16 mouse cellular contexts compared by ENCODE assay signal in genomic region chr16:38705531-38706281, GRCm38 (mm10). TPM values are rescaled to one million over a fixed set of nuclear protein-coding genes. Genes with fewer than 3 reads are reported as not detected.
DNase-seq lines count a peak whose midpoint lies in the region; ATAC-seq and TF ChIP-seq lines count a peak whose summit lies in the region.
"Had no signal": no experiment of that assay in that cellular context is flagged by ENCODE, and none has a peak within 500 bp of the region (broad histone marks: within the 10 kb centered on the region; RNA-seq: fewer than 3 reads in every experiment).

No protein-coding gene starts in this region.

- no peaks in the 10 kb centered on the region for H3K9me3 ChIP-seq in intestine, embryonic 16.5 days (ENCODE audit: control insufficient read depth, low read length)
- H3K9me3 ChIP-seq in intestine, embryonic 15.5 days: no peaks in the 10 kb centered on the region
- H3K9me3 ChIP-seq: kidney, embryonic 15.5 days; neural tube, embryonic 13.5 days had no signal

- no peak overlapping the region for H3K4me2 ChIP-seq in intestine, embryonic 16.5 days (ENCODE audit: low read depth, low read length)
- no peak overlapping the region for H3K4me2 ChIP-seq in intestine, embryonic 15.5 days (replicated peaks)
- H3K4me2 ChIP-seq: kidney, embryonic 15.5 days; liver, embryonic 11.5 days; neural tube, embryonic 13.5 days had no signal

- 71% methylated on average over 9 of the region's 9 CpGs for WGBS in intestine, embryonic 16.5 days
- WGBS in intestine, embryonic 15.5 days: 72% methylated on average over 9 of the region's 9 CpGs

- TF ChIP-seq CTCF in gastrocnemius, adult 2 months (IDR thresholded peaks at IDR 0.05): no peak

- peak overlapping the region; percentile 67 for H3K27ac ChIP-seq in gastrocnemius, adult 2 months
- H3K27ac ChIP-seq in intestine, embryonic 16.5 days (ENCODE audit: low read length): no peak overlapping the region
- H3K27ac ChIP-seq in intestine, embryonic 15.5 days: no peak overlapping the region
- H3K27ac ChIP-seq: kidney, embryonic 15.5 days; neural tube, embryonic 13.5 days had no signal

- DNase-seq in gastrocnemius, adult 2 months: no peak
- DNase-seq in gastrocnemius, adult 8-10 months (ENCODE audit: low spot score in 2 of 2): no peak
- DNase-seq in fat pad, adult 2 months (ENCODE audit: extremely low read depth, low read depth, low spot score): peak; percentile 74
- peak; percentile 85 for DNase-seq in lung, postnatal 36 days
- no peak for DNase-seq in cerebellum, adult 11 months
- no peak for DNase-seq in spleen, postnatal 36 days (ENCODE audit: low spot score in 2 of 2)
- DNase-seq: adrenal gland, postnatal 10 days; forebrain, postnatal 0 days; gastrocnemius, postnatal 36 days; retina, postnatal 1 day had no signal

- intact Hi-C loops in gastrocnemius, adult 2 months (cut with DNase I): loop anchor here (10.0 kb wide), 1 partner anchor 71 kb away; no protein-coding TSS in a partner anchor

- H3K9ac ChIP-seq in intestine, embryonic 16.5 days (ENCODE audit: low read depth, low read length): no peak overlapping the region
- H3K9ac ChIP-seq in intestine, embryonic 15.5 days: no peak overlapping the region
- H3K9ac ChIP-seq: forebrain, postnatal 0 days; kidney, embryonic 15.5 days; neural tube, embryonic 13.5 days had no signal

- ATAC-seq in intestine, embryonic 16.5 days: peak; percentile 59; the same call in 1 of the 2 replicates
- ATAC-seq in intestine, embryonic 15.5 days: no peak
- ATAC-seq: forebrain, postnatal 0 days; hindbrain, embryonic 16.5 days had no signal

- H3K4me1 ChIP-seq in intestine, embryonic 16.5 days (ENCODE audit: control insufficient read depth, insufficient read depth, low read length): peaks cover 4% of the 10 kb centered on the region; the same call in 1 of the 2 replicates
- H3K4me1 ChIP-seq in intestine, embryonic 15.5 days (replicated peaks): no peaks in the 10 kb centered on the region

- H3K27me3 ChIP-seq in intestine, embryonic 16.5 days (replicated peaks; ENCODE audit: control insufficient read depth, insufficient read depth, low read length): no peaks in the 10 kb centered on the region
- no peaks in the 10 kb centered on the region for H3K27me3 ChIP-seq in intestine, embryonic 15.5 days (replicated peaks)
- H3K27me3 ChIP-seq: kidney, embryonic 15.5 days; neural tube, embryonic 13.5 days had no signal

- no peaks in the 10 kb centered on the region for H3K36me3 ChIP-seq in intestine, embryonic 16.5 days (ENCODE audit: control insufficient read depth, insufficient read depth, low read length)
- no peaks in the 10 kb centered on the region for H3K36me3 ChIP-seq in intestine, embryonic 15.5 days
- H3K36me3 ChIP-seq: kidney, embryonic 15.5 days; neural tube, embryonic 13.5 days had no signal

- peak overlapping the region; percentile 37; the same call in 1 of the 2 replicates for H3K4me3 ChIP-seq in gastrocnemius, adult 2 months
- no peak overlapping the region for H3K4me3 ChIP-seq in intestine, embryonic 16.5 days (ENCODE audit: low read length)
- H3K4me3 ChIP-seq in intestine, embryonic 15.5 days (replicated peaks): no peak overlapping the region
- H3K4me3 ChIP-seq: kidney, embryonic 15.5 days; neural tube, embryonic 13.5 days had no signal

RNA-seq across cellular contexts. Expression of gene Arhgap31, which starts 7.4 kb away (rescaled TPM):
- total RNA-seq in gastrocnemius, adult 2 months (2021): 10 to 100 TPM; 11.9 to 18.6 TPM
- 10 to 100 TPM in 2 of 4 experiments, 1 to 10 TPM in 2; 9.3 to 14.3 (median 11.0) TPM for total RNA-seq in gastrocnemius, adult 8-10 months (2022)
- 5.7 TPM in 2 replicates for polyA plus RNA-seq in intestine, embryonic 16.5 days (2015; fragmentation: Nextera tagmentation; extraction: Ambion mirVana)
- 6.8 and 7.6 TPM in 2 replicates for polyA plus RNA-seq in intestine, embryonic 15.5 days (2015; fragmentation: Nextera tagmentation; extraction: Ambion mirVana)

RNA-seq across cellular contexts. Expression of gene B4galt4, which starts 36.4 kb away (rescaled TPM):
- total RNA-seq in gastrocnemius, adult 2 months (2021): 1 to 10 TPM; 3.3 to 7.0 TPM
- 1 to 10 TPM; 2.3 to 3.5 (median 2.9) TPM for total RNA-seq in gastrocnemius, adult 8-10 months (2022)
- 21.7 and 22.0 TPM in 2 replicates for polyA plus RNA-seq in intestine, embryonic 16.5 days (2015; fragmentation: Nextera tagmentation; extraction: Ambion mirVana)
- polyA plus RNA-seq in intestine, embryonic 15.5 days (2015; fragmentation: Nextera tagmentation; extraction: Ambion mirVana): 21.5 and 22.1 TPM in 2 replicates

Comparison
In these comparisons a context has a peak if more than half of its experiments do, and no peak if none do; other contexts are left out.
1. DNase-seq: peak in fat pad, adult 2 months (single experiment) and lung, postnatal 36 days (single experiment); none in gastrocnemius, adult 2 months (single experiment), gastrocnemius, adult 8-10 months (0 of 2), cerebellum, adult 11 months (single experiment) and spleen, postnatal 36 days (0 of 2).